Mouse (Mus musculus): ENCODE data around the gene Irf3.
A peak's percentile ranks its signal among the peaks of the same experiment; 100 is the strongest.

The Irf3 gene

GRCm38 (mm10) chr7:44974383-44975116, 22.9 kb upstream of the Irf3 start, which contains the start of gene Cpt1c:
Gene Cpt1c, minus strand, starts transcription at chr7:44974851.
- DNase-seq (ENCODE audit: low read depth), result no peak

- no peak for DNase-seq (ENCODE audit: low read depth)
These were observed 22.4 kb upstream of the Irf3 start for GRCm38 (mm10) chr7:44975117-44975419.

- no peak for DNase-seq (ENCODE audit: low read depth)
These were observed 19.1 kb upstream of the Irf3 start for GRCm38 (mm10) chr7:44978300-44978699.

GRCm38 (mm10) chr7:44981539-44981938, 15.9 kb upstream of the Irf3 start:
- DNase-seq (ENCODE audit: low read depth), result no peak

GRCm38 (mm10) chr7:44983085-44983484, 14.4 kb upstream of the Irf3 start:
- DNase-seq (ENCODE audit: low read depth), result peak; percentile 90

- peak; percentile 27 for DNase-seq (ENCODE audit: low read depth)
These were observed 13.3 kb upstream of the Irf3 start for GRCm38 (mm10) chr7:44983944-44984832.

- peak; percentile 40 for DNase-seq (ENCODE audit: low read depth)
These were observed 12.6 kb upstream of the Irf3 start for GRCm38 (mm10) chr7:44984833-44985164.

GRCm38 (mm10) chr7:44985595-44986191, 11.8 kb upstream of the Irf3 start:
- DNase-seq (ENCODE audit: low read depth), result peak; percentile 77

- DNase-seq (ENCODE audit: low read depth), result peak; percentile 99
These were observed 11.1 kb upstream of the Irf3 start, which contains the start of gene Prmt1 for GRCm38 (mm10) chr7:44986192-44986878. Gene Prmt1, minus strand, starts transcription at chr7:44986568.

- DNase-seq (ENCODE audit: low read depth), result no peak
These were observed 10.3 kb upstream of the Irf3 start for GRCm38 (mm10) chr7:44986879-44987718.

- DNase-seq (ENCODE audit: low read depth), result peak; percentile 28
These were observed 776 bp upstream of the Irf3 start for GRCm38 (mm10) chr7:44996672-44997071.

GRCm38 (mm10) chr7:44997940-44998428, 536 bp downstream of the Irf3 start:
- DNase-seq (ENCODE audit: low read depth), result no peak

GRCm38 (mm10) chr7:44998501-44998955, 1.1 kb downstream of the Irf3 start, which contains the start of gene Bcl2l12:
Gene Bcl2l12, minus strand, starts transcription at chr7:44998712.
- DNase-seq (ENCODE audit: low read depth), result peak; percentile 61

GRCm38 (mm10) chr7:44999753-45000152, 2.3 kb downstream of the Irf3 start:
- DNase-seq (ENCODE audit: low read depth), result no peak

GRCm38 (mm10) chr7:45000539-45001114, 3.2 kb downstream of the Irf3 start:
- DNase-seq (ENCODE audit: low read depth), result no peak

GRCm38 (mm10) chr7:45002440-45002839, 5.0 kb downstream of the Irf3 start:
- no peak for DNase-seq (ENCODE audit: low read depth)

- DNase-seq (ENCODE audit: low read depth), result no peak
These were observed 7.1 kb downstream of the Irf3 start for GRCm38 (mm10) chr7:45004546-45004945.

GRCm38 (mm10) chr7:45005321-45005992, 8.0 kb downstream of the Irf3 start:
- no peak for DNase-seq (ENCODE audit: low read depth)

- no peak for DNase-seq (ENCODE audit: low read depth)
These were observed 9.1 kb downstream of the Irf3 start for GRCm38 (mm10) chr7:45006503-45006902.

GRCm38 (mm10) chr7:45007141-45007540, 9.7 kb downstream of the Irf3 start:
- no peak for DNase-seq (ENCODE audit: low read depth)
